Mouse (Mus musculus) lung, embryonic 15.5 days (tissue): ENCODE results near the gene Otud7a. TPM values are rescaled to one million over a fixed set of nuclear protein-coding genes. Genes with fewer than 3 reads are reported as not detected.

Source experiments
- ATAC-seq: fragments of 200-750 bp; cut with Nextera tagmentation; 2 replicates; pipeline ENCODE4 v1.8.0; 2017; ENCODE audit warnings: moderate number of reproducible peaks, borderline replicate concordance; ENCODE audit not compliant: low FRiP score, low TSS enrichment; ENCODE audit errors: extremely low read depth
- H3K27ac ChIP-seq: fragments of 300-500 bp; sonication (generic); 2 replicates; pipeline ENCODE4 v1.5.1; 2015; ENCODE audit warnings: moderate library complexity, mild to moderate bottlenecking, inconsistent platforms
- H3K27me3 ChIP-seq: fragments of 300-500 bp; sonication (generic); 2 replicates; pipeline ENCODE4 v1.6.1; 2015; ENCODE audit warnings: inconsistent platforms
- H3K36me3 ChIP-seq: fragments of 300-500 bp; sonication (generic); 2 replicates; pipeline ENCODE4 v1.6.1; 2015; ENCODE audit warnings: inconsistent platforms
- H3K4me1 ChIP-seq: fragments of 300-500 bp; sonication (generic); 2 replicates; pipeline ENCODE4 v1.6.1; 2015; ENCODE audit warnings: inconsistent platforms
- H3K4me2 ChIP-seq: fragments of 300-500 bp; sonication (generic); 2 replicates; pipeline ENCODE4 v1.6.1; 2015; ENCODE audit warnings: inconsistent platforms, mild to moderate bottlenecking, moderate library complexity
- H3K4me3 ChIP-seq: fragments of 300-500 bp; sonication (generic); 2 replicates; pipeline ENCODE4 v1.5.1; 2015; ENCODE audit warnings: mild to moderate bottlenecking, inconsistent platforms
- H3K9ac ChIP-seq: fragments of 300-500 bp; sonication (generic); 2 replicates; pipeline ENCODE4 v1.6.1; 2015; ENCODE audit warnings: inconsistent platforms
- H3K9me3 ChIP-seq: fragments of 300-500 bp; sonication (generic); 2 replicates; pipeline ENCODE4 v1.6.1; 2016; ENCODE audit warnings: inconsistent platforms
- WGBS: fragments of 180-500 bp; shearing (Covaris S2); methylation state at CpG from one replicate; pipeline ENCODE4 v1.1.7; 2015; 5-methylcytosine and 5-hydroxymethylcytosine counted together
- polyA plus RNA-seq: library from polyadenylated mRNA; unstranded; fragments of >200 nt; fragmentation: Nextera tagmentation; extraction: Ambion mirVana; gene quantifications from 2 replicates; pipeline ENCODE4 v1.2.1, GENCODE M21; 2015

The Otud7a gene
- 0.09 and 0.19 TPM in 2 replicates for polyA plus RNA-seq

- Histone ChIP-seq H3K36me3 (no peaks in the 10 kb centered on the region), H3K27ac (no peak within 1 kb of the TSS), H3K4me3 (peak within 1 kb of the TSS; percentile 51), H3K9me3 (no peaks in the 10 kb centered on the region), H3K9ac (0 out of 2 replicates have a peak within 1 kb of the TSS, but pooled peaks have one; percentile 7), H3K27me3 (peaks cover 35% of the 10 kb centered on the region), H3K4me1 (0 out of 2 replicates have a peak, but pooled peaks cover 3% of the 10 kb centered on the region), H3K4me2 (peak within 1 kb of the TSS; percentile 95)
- WGBS, result under 1% methylated on average over 105 of the region's 123 CpGs
- peak; percentile 83 for ATAC-seq
Observed at GRCm38 (mm10) chr7:63444484-63445345, at the start of gene Otud7a. TSS of gene Otud7a (plus strand) at chr7:63444751.

DNA sequence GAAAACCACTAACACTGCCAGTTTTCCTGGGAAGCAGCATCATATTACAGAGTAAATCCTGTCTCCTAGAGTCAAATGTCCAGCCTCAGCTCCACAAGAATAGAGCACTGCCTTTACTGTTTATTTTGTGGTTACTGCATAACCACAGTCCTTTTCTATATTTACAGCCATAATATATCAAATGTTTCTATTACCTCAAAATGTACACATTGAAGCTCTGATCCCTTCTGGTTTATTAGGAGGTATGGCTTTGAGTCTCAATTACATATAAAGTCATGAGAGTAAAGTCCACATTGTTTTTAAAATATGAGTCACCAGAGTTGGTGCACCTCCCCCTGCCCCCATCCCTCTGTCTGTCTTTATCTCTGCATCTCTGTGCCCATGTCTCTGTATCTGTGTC, 38.6 kb upstream of the Otud7a start:
- ATAC-seq, result no peak
- H3K27me3 ChIP-seq, result no peaks in the 10 kb centered on the region

GRCm38 (mm10) chr7:63445346-63445700, 772 bp downstream of the Otud7a start:
- no peak; the same call in 1 of the 2 replicates for ATAC-seq
- H3K36me3 ChIP-seq, result no peaks in the 10 kb centered on the region

More for the DNA sequence above, 38.6 kb upstream of the Otud7a start:
- Histone ChIP-seq H3K9ac (no peak overlapping the region), H3K4me1 (no peaks in the 10 kb centered on the region), H3K4me3 (no peak overlapping the region), H3K27ac (no peak overlapping the region), H3K36me3 (no peaks in the 10 kb centered on the region), H3K4me2 (no peak overlapping the region), H3K9me3 (no peaks in the 10 kb centered on the region)

DNA sequence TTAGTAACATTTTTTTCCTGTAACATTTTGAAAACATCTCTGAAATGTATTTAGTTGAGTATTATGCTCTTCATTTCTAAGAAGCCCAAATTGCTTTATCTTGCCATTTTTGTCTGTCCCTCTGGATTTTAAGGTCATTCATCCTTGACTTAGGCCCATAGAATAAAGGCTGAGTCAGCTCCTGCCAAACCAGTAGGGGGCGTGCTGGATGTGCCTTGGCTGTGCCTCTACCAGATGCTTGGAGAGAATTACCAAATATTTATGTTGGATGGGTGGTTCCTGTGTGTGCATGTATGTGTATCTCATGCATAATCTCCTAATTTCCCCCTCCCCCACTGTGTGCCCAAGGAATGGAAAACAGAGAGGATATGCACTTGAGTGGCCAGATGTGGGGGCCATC, 2.4 kb downstream of the Otud7a start:
- no peak overlapping the region for H3K27ac ChIP-seq
- no peak for ATAC-seq
- no peak overlapping the region for H3K4me2 ChIP-seq
- WGBS, result 22% methylated on average over 1 of the region's 1 CpGs
- H3K9ac ChIP-seq, result no peak overlapping the region
- peaks cover 35% of the 10 kb centered on the region for H3K27me3 ChIP-seq
- 0 out of 2 replicates have a peak, but pooled peaks cover 3% of the 10 kb centered on the region for H3K4me1 ChIP-seq
- H3K9me3 ChIP-seq, result no peaks in the 10 kb centered on the region
- no peaks in the 10 kb centered on the region for H3K36me3 ChIP-seq
- no peak overlapping the region for H3K4me3 ChIP-seq

More at GRCm38 (mm10) chr7:63445346-63445700, 772 bp downstream of the Otud7a start:
- WGBS, result 22% methylated on average over 10 of the region's 10 CpGs
- no peak overlapping the region for H3K27ac ChIP-seq
- peaks cover 35% of the 10 kb centered on the region for H3K27me3 ChIP-seq
- 0 out of 2 replicates have a peak, but pooled peaks cover 3% of the 10 kb centered on the region for H3K4me1 ChIP-seq
- peak overlapping the region; percentile 95 for H3K4me2 ChIP-seq
- H3K9me3 ChIP-seq, result no peaks in the 10 kb centered on the region
- no peak overlapping the region for H3K9ac ChIP-seq
- peak overlapping the region; percentile 51 for H3K4me3 ChIP-seq

- Histone ChIP-seq H3K9me3 (no peaks in the 10 kb centered on the region), H3K4me2 (no peak overlapping the region), H3K27me3 (no peaks in the 10 kb centered on the region), H3K4me1 (no peaks in the 10 kb centered on the region), H3K36me3 (no peaks in the 10 kb centered on the region), H3K9ac (no peak overlapping the region), H3K27ac (no peak overlapping the region), H3K4me3 (no peak overlapping the region)
- no peak for ATAC-seq
- 71% methylated on average over 3 of the region's 3 CpGs for WGBS
Observed at GRCm38 (mm10) chr7:63455228-63455627, 10.7 kb downstream of the Otud7a start.

DNA sequence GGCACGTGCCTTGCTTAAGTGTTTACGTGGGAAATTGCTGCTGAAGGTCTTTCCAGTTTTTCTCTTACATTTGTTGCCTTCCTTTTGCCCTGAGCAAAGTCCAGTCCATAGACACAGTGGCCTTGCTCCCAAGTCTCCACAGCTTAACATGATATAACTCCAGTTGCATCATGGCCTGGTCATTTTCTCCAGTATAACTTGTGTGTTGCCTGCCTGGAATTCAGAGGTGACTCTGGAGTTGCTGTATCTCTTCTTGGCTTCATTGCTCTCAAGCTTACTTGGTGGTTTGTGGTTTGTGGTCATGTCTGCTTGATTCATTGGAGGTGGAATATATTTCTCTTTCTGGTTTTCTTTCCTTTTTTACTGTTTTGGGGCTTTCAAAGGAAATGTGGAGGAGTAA, 17.7 kb downstream of the Otud7a start:
- 65% methylated on average over 2 of the region's 2 CpGs for WGBS
- no peak overlapping the region for H3K9ac ChIP-seq

DNA sequence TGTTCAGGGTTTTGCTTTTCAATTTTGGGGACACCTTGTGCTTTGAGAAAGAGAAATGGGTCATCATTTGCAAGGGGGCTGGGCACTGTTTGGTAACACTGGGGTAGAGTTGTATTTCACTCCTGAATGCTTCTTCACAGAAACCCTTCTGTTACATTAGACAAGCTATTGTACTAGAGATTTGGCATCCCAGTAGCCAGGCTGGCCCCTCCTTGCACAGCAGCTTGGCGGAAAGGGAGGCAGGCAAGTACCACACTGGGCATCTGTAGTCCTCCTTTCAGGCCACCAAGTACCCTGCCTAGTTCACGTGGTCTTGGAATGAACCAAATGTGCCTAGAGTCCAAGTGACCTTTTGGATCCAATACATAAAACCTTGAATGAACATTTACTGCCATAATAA, 18.1 kb downstream of the Otud7a start:
- Histone ChIP-seq H3K9ac (no peak overlapping the region), H3K9me3 (no peaks in the 10 kb centered on the region), H3K27ac (no peak overlapping the region), H3K36me3 (no peaks in the 10 kb centered on the region), H3K4me3 (no peak overlapping the region), H3K27me3 (no peaks in the 10 kb centered on the region), H3K4me2 (no peak overlapping the region), H3K4me1 (no peaks in the 10 kb centered on the region)
- 88% methylated on average over 2 of the region's 2 CpGs for WGBS
- no peak for ATAC-seq

More for the DNA sequence above, 17.7 kb downstream of the Otud7a start:
- H3K4me2 ChIP-seq, result no peak overlapping the region
- no peak for ATAC-seq
- H3K4me3 ChIP-seq, result no peak overlapping the region
- H3K27ac ChIP-seq, result no peak overlapping the region
- H3K4me1 ChIP-seq, result no peaks in the 10 kb centered on the region
- no peaks in the 10 kb centered on the region for H3K36me3 ChIP-seq
- H3K9me3 ChIP-seq, result no peaks in the 10 kb centered on the region
- no peaks in the 10 kb centered on the region for H3K27me3 ChIP-seq

- H3K4me1 ChIP-seq, result no peaks in the 10 kb centered on the region
- H3K4me3 ChIP-seq, result no peak overlapping the region
- H3K4me2 ChIP-seq, result no peak overlapping the region
- H3K27me3 ChIP-seq, result no peaks in the 10 kb centered on the region
- H3K27ac ChIP-seq, result no peak overlapping the region
- H3K36me3 ChIP-seq, result no peaks in the 10 kb centered on the region
- 80% methylated on average over 6 of the region's 6 CpGs for WGBS
- ATAC-seq, result no peak
- no peaks in the 10 kb centered on the region for H3K9me3 ChIP-seq
- H3K9ac ChIP-seq, result no peak overlapping the region
Observed at GRCm38 (mm10) chr7:63466729-63467128, 22.2 kb downstream of the Otud7a start.

GRCm38 (mm10) chr7:63468258-63468657, 23.7 kb downstream of the Otud7a start:
- no peaks in the 10 kb centered on the region for H3K27me3 ChIP-seq
- no peak for ATAC-seq
- no peaks in the 10 kb centered on the region for H3K36me3 ChIP-seq
- H3K4me2 ChIP-seq, result no peak overlapping the region
- no peak overlapping the region for H3K9ac ChIP-seq
- 75% methylated on average over 3 of the region's 3 CpGs for WGBS
- no peaks in the 10 kb centered on the region for H3K9me3 ChIP-seq
- no peaks in the 10 kb centered on the region for H3K4me1 ChIP-seq
- no peak overlapping the region for H3K4me3 ChIP-seq
- H3K27ac ChIP-seq, result no peak overlapping the region

DNA sequence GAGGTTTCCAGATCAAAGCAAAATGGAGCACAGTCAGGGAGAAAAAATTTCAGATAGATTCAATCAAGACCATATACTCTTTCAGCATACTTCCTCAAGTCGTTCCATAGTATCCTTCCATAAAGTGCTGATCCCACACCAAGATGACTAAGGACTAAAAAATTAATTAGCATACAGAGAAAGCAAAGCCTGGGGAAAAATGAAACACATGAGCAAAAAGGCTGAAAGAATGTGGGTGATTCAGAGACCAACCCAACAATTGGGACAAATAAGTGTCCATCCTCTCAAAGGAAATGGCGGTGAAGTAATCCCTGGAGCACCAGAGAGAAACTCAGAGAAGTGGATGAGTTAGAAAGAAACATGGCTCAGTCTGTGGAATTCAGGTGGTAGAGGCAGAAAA, 38.5 kb downstream of the Otud7a start:
- H3K36me3 ChIP-seq, result no peaks in the 10 kb centered on the region
- no peak overlapping the region for H3K27ac ChIP-seq
- no peaks in the 10 kb centered on the region for H3K4me1 ChIP-seq
- no peak overlapping the region for H3K9ac ChIP-seq
- H3K27me3 ChIP-seq, result no peaks in the 10 kb centered on the region
- no peak for ATAC-seq
- H3K4me3 ChIP-seq, result no peak overlapping the region
- no peak overlapping the region for H3K4me2 ChIP-seq
- H3K9me3 ChIP-seq, result no peaks in the 10 kb centered on the region
- WGBS, result 82% methylated on average over 2 of the region's 2 CpGs

- Histone ChIP-seq H3K27me3 (no peaks in the 10 kb centered on the region), H3K9me3 (no peaks in the 10 kb centered on the region), H3K27ac (no peak overlapping the region), H3K4me2 (no peak overlapping the region), H3K36me3 (no peaks in the 10 kb centered on the region), H3K4me1 (no peaks in the 10 kb centered on the region), H3K9ac (no peak overlapping the region), H3K4me3 (no peak overlapping the region)
- ATAC-seq, result no peak
- 61% methylated on average over 9 of the region's 9 CpGs for WGBS
Observed at GRCm38 (mm10) chr7:63497051-63497547, 52.5 kb downstream of the Otud7a start.

- H3K36me3 ChIP-seq, result no peaks in the 10 kb centered on the region
- no peak overlapping the region for H3K4me3 ChIP-seq
- no peaks in the 10 kb centered on the region for H3K4me1 ChIP-seq
- no peak for ATAC-seq
- no peak overlapping the region for H3K9ac ChIP-seq
- H3K27ac ChIP-seq, result no peak overlapping the region
- H3K27me3 ChIP-seq, result no peaks in the 10 kb centered on the region
- no peaks in the 10 kb centered on the region for H3K9me3 ChIP-seq
- no peak overlapping the region for H3K4me2 ChIP-seq
- 21% methylated on average over 2 of the region's 2 CpGs for WGBS
Observed at GRCm38 (mm10) chr7:63504202-63504601, 59.7 kb downstream of the Otud7a start.
